ENCODE assay signal across 19 mouse cellular contexts in genomic region chr12:85589870-85590382, GRCm38 (mm10). TPM values are rescaled to one million over a fixed set of nuclear protein-coding genes. Genes with fewer than 3 reads are reported as not detected.
DNase-seq lines count a peak whose midpoint lies in the region; ATAC-seq and TF ChIP-seq lines count a peak whose summit lies in the region.
"Had no signal": no experiment of that assay in that cellular context is flagged by ENCODE, and none has a peak within 500 bp of the region (broad histone marks: within the 10 kb centered on the region; RNA-seq: fewer than 3 reads in every experiment).

No protein-coding gene starts in this region.

- H3K36me3 ChIP-seq in heart, embryonic 16.5 days (ENCODE audit: control insufficient read depth, insufficient read depth) = no peaks in the 10 kb centered on the region
- H3K36me3 ChIP-seq in embryonic facial prominence, embryonic 10.5 days (replicated peaks) = no peaks in the 10 kb centered on the region
- no peaks in the 10 kb centered on the region for H3K36me3 ChIP-seq in limb, embryonic 15.5 days
- H3K36me3 ChIP-seq: forebrain, embryonic 10.5 days; neural tube, embryonic 15.5 days had no signal

- H3K4me1 ChIP-seq in heart, embryonic 16.5 days (ENCODE audit: control insufficient read depth, insufficient read depth, low read length) = peaks cover 13% of the 10 kb centered on the region
- peaks cover 29% of the 10 kb centered on the region for H3K4me1 ChIP-seq in bone marrow macrophage, adult 2 months (ENCODE audit: control insufficient read depth, insufficient read depth, low read length)
- peaks cover 17% of the 10 kb centered on the region for H3K4me1 ChIP-seq in embryonic facial prominence, embryonic 10.5 days
- peaks cover 9% of the 10 kb centered on the region; the same call in 1 of the 2 replicates for H3K4me1 ChIP-seq in limb, embryonic 15.5 days

- intact Hi-C loops in heart, postnatal 36 days (cut with DNase I) = no loop called here

- H3K4me3 ChIP-seq in heart, embryonic 16.5 days (ENCODE audit: low read length) = no peak overlapping the region
- H3K4me3 ChIP-seq in bone marrow macrophage, adult 2 months (ENCODE audit: insufficient read depth, low read length) = no peak overlapping the region
- H3K4me3 ChIP-seq in embryonic facial prominence, embryonic 10.5 days = no peak overlapping the region
- H3K4me3 ChIP-seq in limb, embryonic 15.5 days = no peak overlapping the region
- H3K4me3 ChIP-seq: forebrain, embryonic 10.5 days; neural tube, embryonic 15.5 days had no signal

- H3K27ac ChIP-seq in heart, embryonic 16.5 days (ENCODE audit: low read length) = no peak overlapping the region
- peak overlapping the region; percentile 73 for H3K27ac ChIP-seq in bone marrow macrophage, adult 2 months (ENCODE audit: insufficient read depth, low read depth, low read length)
- H3K27ac ChIP-seq in embryonic facial prominence, embryonic 10.5 days (replicated peaks) = no peak overlapping the region
- peak overlapping the region; percentile 12; the same call in 1 of the 2 replicates for H3K27ac ChIP-seq in limb, embryonic 15.5 days
- H3K27ac ChIP-seq: forebrain, embryonic 10.5 days; hindbrain, postnatal 0 days; neural tube, embryonic 15.5 days had no signal

- no peak for TF ChIP-seq CTCF in bone marrow macrophage, adult 2 months (IDR thresholded peaks at IDR 0.05; ENCODE audit: low read depth, low read length)

- H3K4me2 ChIP-seq in heart, embryonic 16.5 days (ENCODE audit: low read depth, low read length) = no peak overlapping the region
- no peak overlapping the region for H3K4me2 ChIP-seq in limb, embryonic 15.5 days
- H3K4me2 ChIP-seq: liver, embryonic 11.5 days; neural tube, embryonic 15.5 days had no signal

- 34% methylated on average over 5 of the region's 5 CpGs for WGBS in heart, embryonic 16.5 days
- WGBS in embryonic facial prominence, embryonic 10.5 days = 51% methylated on average over 5 of the region's 5 CpGs
- WGBS in limb, embryonic 15.5 days = 37% methylated on average over 5 of the region's 5 CpGs

- H3K9me3 ChIP-seq in heart, embryonic 16.5 days (replicated peaks; ENCODE audit: control insufficient read depth, low read length) = no peaks in the 10 kb centered on the region
- H3K9me3 ChIP-seq in embryonic facial prominence, embryonic 10.5 days = no peaks in the 10 kb centered on the region
- no peaks in the 10 kb centered on the region for H3K9me3 ChIP-seq in limb, embryonic 15.5 days
- H3K9me3 ChIP-seq: forebrain, embryonic 10.5 days; neural tube, embryonic 15.5 days had no signal

- no peak overlapping the region for H3K9ac ChIP-seq in heart, embryonic 16.5 days (ENCODE audit: low read length)
- H3K9ac ChIP-seq in limb, embryonic 15.5 days = no peak overlapping the region
- H3K9ac ChIP-seq: neural tube, embryonic 15.5 days had no signal

- DNase-seq in heart, postnatal 36 days = no peak
- peak; percentile 34 for DNase-seq in embryonic facial prominence, embryonic 10.5 days (ENCODE audit: low spot score)
- DNase-seq in layer of hippocampus, postnatal 14 days (ENCODE audit: low spot score in 2 of 2) = no peak
- DNase-seq in T-cell, adult 2 months (ENCODE audit: low spot score) = no peak
- DNase-seq: adrenal gland, adult 8-10 months; cerebellum, adult 11 months; cerebellum, postnatal 10 days; kidney, adult 2 months; lung, adult 2 months; lung, postnatal 36 days; right cerebral cortex, postnatal 14 days had no signal

- peak; percentile 55; the same call in 1 of the 2 replicates for ATAC-seq in heart, embryonic 16.5 days (replicated peaks; ENCODE audit: extremely low read depth, insufficient read depth, low FRiP score)
- no peak for ATAC-seq in limb, embryonic 15.5 days (ENCODE audit: insufficient number of reproducible peaks, low FRiP score, low TSS enrichment, low read depth)
- ATAC-seq: hindbrain, postnatal 0 days; midbrain, embryonic 16.5 days had no signal

- no peaks in the 10 kb centered on the region for H3K27me3 ChIP-seq in heart, embryonic 16.5 days (ENCODE audit: control insufficient read depth, insufficient read depth, low read length)
- H3K27me3 ChIP-seq in embryonic facial prominence, embryonic 10.5 days (replicated peaks; ENCODE audit: low read depth, poor library complexity, severe bottlenecking) = no peaks in the 10 kb centered on the region
- H3K27me3 ChIP-seq in limb, embryonic 15.5 days = no peaks in the 10 kb centered on the region
- H3K27me3 ChIP-seq: neural tube, embryonic 15.5 days had no signal

- no peak for TF ChIP-seq POLR2A in bone marrow macrophage, adult 2 months (IDR thresholded peaks at IDR 0.05; ENCODE audit: borderline replicate concordance, low read depth, low read length)

RNA-seq across cellular contexts. Expression of gene Jdp2, which starts 8.9 kb away (rescaled TPM):
- polyA plus RNA-seq in heart, embryonic 16.5 days (2015; fragmentation: Nextera tagmentation; extraction: Ambion mirVana) = 0.34 and 0.37 TPM in 2 replicates
- 1 to 10 TPM; 8.7 to 9.0 TPM for total RNA-seq in heart, postnatal 36 days (2021)
- polyA plus RNA-seq in bone marrow macrophage, adult 2 months (2012; ENCODE audit: insufficient read depth, insufficient read length, missing spikeins) = 8.8 and 9.5 TPM in 2 replicates
- polyA plus RNA-seq in embryonic facial prominence, embryonic 10.5 days (2016; fragmentation: Nextera tagmentation; extraction: Ambion mirVana) = 0.15 and 0.48 TPM in 2 replicates
- 0.99 and 1.5 TPM in 2 replicates for polyA plus RNA-seq in limb, embryonic 15.5 days (2015; fragmentation: Nextera tagmentation; extraction: Ambion mirVana)
- 10 to 100 TPM; 29.4 to 34.1 TPM for total RNA-seq in layer of hippocampus, postnatal 14 days (2021)

Comparison
In these comparisons a context has a peak if more than half of its experiments do, and no peak if none do; other contexts are left out.
1. H3K27ac ChIP-seq: peak in bone marrow macrophage, adult 2 months (single experiment) and limb, embryonic 15.5 days (single experiment); none in heart, embryonic 16.5 days (single experiment) and embryonic facial prominence, embryonic 10.5 days (single experiment).